Mouse (Mus musculus): ENCODE results near the gene Smok3b.
"Not testable (repeated sequence)": the region's sequence is repeated elsewhere in the genome, so short reads cannot be mapped to it uniquely, and the experiment has no call there.

The Smok3b gene

GRCm38 (mm10) chr5:138020961-138021479, at the start of gene Smok3b, which contains the start of gene Smok3a:
Smok3b (plus strand) TSS chr5:138021429.
Smok3a (plus strand) TSS chr5:138021261.
- in situ Hi-C loops (cut with MboI; ENCODE audit: unreplicated experiment in 2 of 2): not testable (repeated sequence)

GRCm38 (mm10) chr5:137973161-137973560, 48.1 kb upstream of the Smok3b start:
- in situ Hi-C loops (cut with MboI; ENCODE audit: unreplicated experiment in 2 of 2): loop anchor here in 1 of 2 experiments (10.0 kb wide), 1 partner anchor 498 kb away; the partner anchor contains the start of gene Zan

GRCm38 (mm10) chr5:137973738-137974137, 47.5 kb upstream of the Smok3b start:
- in situ Hi-C loops (cut with MboI; ENCODE audit: unreplicated experiment in 2 of 2): loop anchor here in 1 of 2 experiments (10.0 kb wide), 1 partner anchor 499 kb away; the partner anchor contains the start of gene Zan

- in situ Hi-C loops (cut with MboI; ENCODE audit: unreplicated experiment in 2 of 2): loop anchor here (10.0 to 25.0 kb wide), 2 partner anchors 238 to 500 kb away; partner anchors contain the start of gene Zan (in 1 of the 2)
Observed at GRCm38 (mm10) chr5:137974724-137975123, 46.5 kb upstream of the Smok3b start.

- in situ Hi-C loops (cut with MboI; ENCODE audit: unreplicated experiment in 2 of 2): loop anchor here (10.0 to 25.0 kb wide), 2 partner anchors 237 to 501 kb away; partner anchors contain the start of gene Zan (in 1 of the 2)
Observed at GRCm38 (mm10) chr5:137975434-137975833, 45.8 kb upstream of the Smok3b start.

- in situ Hi-C loops (cut with MboI; ENCODE audit: unreplicated experiment in 2 of 2): loop anchor here (10.0 to 25.0 kb wide), 2 partner anchors 235 to 502 kb away; partner anchors contain the start of gene Zan (in 1 of the 2)
Observed at GRCm38 (mm10) chr5:137977291-137977690, 43.9 kb upstream of the Smok3b start.

GRCm38 (mm10) chr5:137979081-137979480, 42.1 kb upstream of the Smok3b start:
- in situ Hi-C loops (cut with MboI; ENCODE audit: unreplicated experiment in 2 of 2): loop anchor here (10.0 to 25.0 kb wide), 2 partner anchors 233 to 504 kb away; partner anchors contain the start of gene Zan (in 1 of the 2)

GRCm38 (mm10) chr5:137981300-137981699, 39.9 kb upstream of the Smok3b start, which contains the start of gene Azgp1:
Azgp1 (plus strand) TSS chr5:137981520.
- in situ Hi-C loops (cut with MboI; ENCODE audit: unreplicated experiment in 2 of 2): loop anchor here in 1 of 2 experiments (25.0 kb wide), 1 partner anchor 231 kb away; no protein-coding TSS in a partner anchor

- in situ Hi-C loops (cut with MboI; ENCODE audit: unreplicated experiment in 2 of 2): loop anchor here in 1 of 2 experiments (25.0 kb wide), 1 partner anchor 226 kb away; no protein-coding TSS in a partner anchor
Observed at GRCm38 (mm10) chr5:137986351-137986750, 34.9 kb upstream of the Smok3b start.

- in situ Hi-C loops (cut with MboI; ENCODE audit: unreplicated experiment in 2 of 2): no loop called here
Observed at GRCm38 (mm10) chr5:138009437-138009836, 11.8 kb upstream of the Smok3b start.

- in situ Hi-C loops (cut with MboI; ENCODE audit: unreplicated experiment in 2 of 2): no loop called here
Observed at GRCm38 (mm10) chr5:138012382-138012781, 8.8 kb upstream of the Smok3b start.

GRCm38 (mm10) chr5:138016530-138016929, 4.7 kb upstream of the Smok3b start:
- in situ Hi-C loops (cut with MboI; ENCODE audit: unreplicated experiment in 2 of 2): no loop called here

- in situ Hi-C loops (cut with MboI; ENCODE audit: unreplicated experiment in 2 of 2): no loop called here
Observed at GRCm38 (mm10) chr5:138016997-138017396, 4.2 kb upstream of the Smok3b start.

- in situ Hi-C loops (cut with MboI; ENCODE audit: unreplicated experiment in 2 of 2): not testable (repeated sequence)
Observed at GRCm38 (mm10) chr5:138019577-138019976, 1.7 kb upstream of the Smok3b start.

GRCm38 (mm10) chr5:138052894-138053293, 31.7 kb downstream of the Smok3b start, which contains the start of gene Smok3c:
Smok3c (plus strand) TSS chr5:138053194.
- in situ Hi-C loops (cut with MboI; ENCODE audit: unreplicated experiment in 2 of 2): not testable (repeated sequence)

- in situ Hi-C loops (cut with MboI; ENCODE audit: unreplicated experiment in 2 of 2): no loop called here
Observed at GRCm38 (mm10) chr5:138073803-138074202, 52.6 kb downstream of the Smok3b start.

- in situ Hi-C loops (cut with MboI; ENCODE audit: unreplicated experiment in 2 of 2): loop anchor here in 1 of 2 experiments (25.0 kb wide), 2 partner anchors 263 to 362 kb away; partner anchors contain the start of gene Zfp157
Observed at GRCm38 (mm10) chr5:138075684-138076083, 54.5 kb downstream of the Smok3b start.

GRCm38 (mm10) chr5:138076148-138076547, 54.9 kb downstream of the Smok3b start:
- in situ Hi-C loops (cut with MboI; ENCODE audit: unreplicated experiment in 2 of 2): loop anchor here in 1 of 2 experiments (25.0 kb wide), 2 partner anchors 264 to 361 kb away; partner anchors contain the start of gene Zfp157

- in situ Hi-C loops (cut with MboI; ENCODE audit: unreplicated experiment in 2 of 2): loop anchor here in 1 of 2 experiments (25.0 kb wide), 2 partner anchors 268 to 357 kb away; partner anchors contain the start of gene Zfp157
Observed at GRCm38 (mm10) chr5:138080456-138080855, 59.2 kb downstream of the Smok3b start.

- in situ Hi-C loops (cut with MboI; ENCODE audit: unreplicated experiment in 2 of 2): loop anchor here in 1 of 2 experiments (25.0 kb wide), 2 partner anchors 269 to 356 kb away; partner anchors contain the start of gene Zfp157
Observed at GRCm38 (mm10) chr5:138081446-138081845, 60.2 kb downstream of the Smok3b start.

- in situ Hi-C loops (cut with MboI; ENCODE audit: unreplicated experiment in 2 of 2): loop anchor here in 1 of 2 experiments (25.0 kb wide), 2 partner anchors 271 to 354 kb away; partner anchors contain the start of gene Zfp157
Observed at GRCm38 (mm10) chr5:138083318-138083900, 62.2 kb downstream of the Smok3b start.
